Mouse (Mus musculus): ENCODE data around the gene Tmem178.

Gene Tmem178

DNA sequence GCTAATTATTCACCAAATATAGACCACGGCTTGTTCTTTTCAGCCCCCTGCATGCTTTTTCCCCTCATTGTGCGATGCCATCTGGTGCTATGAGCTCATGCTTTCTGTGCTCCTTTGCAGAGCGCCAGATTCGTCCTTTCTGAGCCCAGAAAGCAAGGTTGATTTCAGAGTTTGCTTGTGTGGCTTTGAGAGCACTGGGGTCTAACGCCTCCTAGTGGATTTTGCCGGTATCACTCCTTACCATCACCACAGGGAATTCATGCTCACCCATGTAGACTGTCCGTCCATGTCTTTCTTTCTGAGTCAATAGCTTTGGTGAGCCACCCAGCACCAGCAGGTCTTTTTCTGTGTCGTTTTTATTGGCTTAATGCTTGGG, 38.0 kb downstream of the Tmem178 start:
- no peak for DNase-seq (ENCODE audit: extremely low read depth, insufficient read length, low spot score)

DNA sequence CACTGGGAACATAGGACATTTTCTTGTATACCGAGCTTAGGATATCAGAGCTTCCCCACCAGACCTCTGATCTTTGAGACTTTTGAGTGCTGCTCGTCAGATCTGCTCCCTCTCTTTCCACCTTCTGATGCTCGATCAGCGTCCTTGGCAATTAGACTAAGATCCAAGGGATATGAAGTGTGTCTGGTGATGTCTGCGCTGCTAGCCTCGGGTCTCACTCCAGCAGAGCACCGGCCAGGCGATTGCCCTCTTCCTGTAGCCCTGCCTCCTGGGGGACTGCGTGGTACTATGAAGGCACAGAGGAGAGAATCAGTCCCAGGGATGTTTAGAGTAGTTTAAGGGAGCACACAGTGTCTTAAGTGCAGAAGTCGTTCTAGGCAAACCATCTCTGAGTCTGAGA, 38.5 kb downstream of the Tmem178 start:
- no peak for DNase-seq (ENCODE audit: extremely low read depth, insufficient read length, low spot score)

DNA sequence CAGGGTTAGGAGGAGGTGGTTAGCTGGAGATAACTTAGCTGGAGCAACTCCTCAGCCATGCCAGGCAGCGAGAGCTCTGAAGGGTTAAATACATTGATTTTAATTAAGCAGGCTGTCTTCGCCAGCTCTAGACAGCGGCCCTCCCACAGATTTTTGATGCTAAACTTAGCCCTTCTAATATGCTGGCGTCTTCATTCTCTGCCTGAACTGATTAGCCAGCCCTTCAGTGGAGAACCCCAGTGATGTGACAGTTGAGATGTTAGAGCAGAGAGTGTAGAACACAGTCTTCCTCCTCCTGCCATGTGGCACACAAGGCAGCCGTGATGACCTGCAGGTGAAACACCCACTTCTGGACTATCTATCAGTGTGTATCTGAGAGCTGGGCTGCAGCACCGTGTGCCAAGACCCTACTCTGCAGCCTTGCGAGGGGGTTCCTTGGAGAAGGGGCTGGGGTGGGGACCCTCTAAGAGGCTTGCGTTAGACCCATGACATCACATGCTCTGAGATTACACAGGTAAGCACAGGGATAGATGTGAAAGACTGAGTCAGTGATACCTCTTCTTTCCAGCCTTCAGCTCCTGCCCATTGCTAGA, 47.2 kb downstream of the Tmem178 start:
- DNase-seq (ENCODE audit: extremely low read depth, insufficient read length, low spot score) = no peak

DNA sequence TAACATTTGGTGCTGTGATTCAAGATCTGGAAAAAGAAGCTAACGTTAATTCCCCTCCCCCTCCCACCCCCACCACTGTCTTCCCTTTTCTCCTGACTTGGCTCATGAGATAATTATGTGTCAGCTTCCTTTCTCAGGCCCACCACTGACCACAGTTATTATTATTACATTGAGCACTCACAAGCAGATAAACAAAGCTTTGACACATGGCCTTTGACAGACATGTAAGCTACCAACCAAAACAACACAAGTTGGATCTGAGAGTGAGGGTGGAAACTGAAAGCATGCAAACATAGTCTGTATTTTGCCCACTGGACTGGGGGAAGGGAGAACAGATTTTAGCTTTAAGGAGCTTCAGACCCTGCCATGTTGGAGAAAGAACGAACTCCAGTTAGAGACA, 52.8 kb downstream of the Tmem178 start:
- no peak for DNase-seq (ENCODE audit: extremely low read depth, insufficient read length, low spot score)

DNA sequence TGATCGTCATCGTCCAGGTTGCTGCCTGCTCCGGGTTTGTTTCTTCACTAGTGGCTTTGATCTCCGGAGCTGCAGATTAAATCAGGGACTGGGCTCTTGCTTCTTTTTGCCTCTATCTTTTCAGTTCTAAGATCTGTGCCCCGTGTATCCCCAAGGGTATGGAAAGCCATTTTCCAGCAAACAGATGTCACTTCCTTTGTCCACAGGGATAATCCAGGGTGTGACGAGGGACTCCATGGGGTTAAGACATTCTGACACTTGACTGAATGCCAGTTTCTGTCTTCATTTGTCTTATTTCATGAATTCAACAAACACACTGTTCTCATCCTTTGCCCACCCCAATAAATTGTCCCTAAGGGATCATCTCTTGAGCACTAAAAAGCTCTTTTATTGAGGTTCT, 54.5 kb downstream of the Tmem178 start:
- no peak for DNase-seq (ENCODE audit: extremely low read depth, insufficient read length, low spot score)

DNA sequence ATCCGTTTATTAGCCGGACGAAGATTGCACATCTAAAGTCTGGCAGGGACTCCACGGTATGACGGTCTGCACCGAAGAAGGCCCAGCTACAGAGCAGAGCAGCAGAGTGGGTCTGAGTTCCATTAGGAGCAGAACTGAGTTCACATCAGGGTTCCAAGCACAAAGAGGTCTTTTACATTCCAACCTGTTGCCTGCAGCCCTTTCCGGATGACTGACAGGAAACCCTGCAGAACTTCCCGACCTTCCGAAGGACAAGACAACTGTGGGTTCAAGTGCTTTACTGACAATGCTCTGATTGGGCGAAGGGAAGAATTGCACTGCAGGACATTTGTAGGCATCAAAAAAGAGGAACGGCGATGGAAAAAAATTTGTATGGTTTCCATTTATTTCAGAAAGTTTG, 56.6 kb downstream of the Tmem178 start:
- DNase-seq (ENCODE audit: extremely low read depth, insufficient read length, low spot score) = no peak

DNA sequence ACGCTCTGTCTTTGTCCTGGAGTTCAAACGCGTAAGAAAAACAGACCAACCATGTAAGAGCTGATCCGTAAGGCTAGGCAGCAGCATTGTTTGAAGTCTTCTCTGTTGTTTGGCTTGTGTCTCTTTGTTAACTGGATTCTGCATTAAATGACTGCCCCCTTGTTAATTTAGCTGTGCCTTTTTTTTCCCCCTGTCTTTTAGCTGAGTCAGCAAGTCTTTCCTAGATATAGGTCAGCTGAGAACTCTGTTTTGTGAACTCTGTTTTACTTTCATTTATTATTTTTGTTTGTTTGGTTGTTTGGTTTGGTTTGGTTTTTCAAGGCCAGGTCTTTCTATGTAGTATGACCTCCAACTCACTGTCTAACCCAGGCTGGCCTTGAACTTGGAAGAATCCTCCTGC, 57.2 kb downstream of the Tmem178 start:
- no peak for DNase-seq (ENCODE audit: extremely low read depth, insufficient read length, low spot score)

DNA sequence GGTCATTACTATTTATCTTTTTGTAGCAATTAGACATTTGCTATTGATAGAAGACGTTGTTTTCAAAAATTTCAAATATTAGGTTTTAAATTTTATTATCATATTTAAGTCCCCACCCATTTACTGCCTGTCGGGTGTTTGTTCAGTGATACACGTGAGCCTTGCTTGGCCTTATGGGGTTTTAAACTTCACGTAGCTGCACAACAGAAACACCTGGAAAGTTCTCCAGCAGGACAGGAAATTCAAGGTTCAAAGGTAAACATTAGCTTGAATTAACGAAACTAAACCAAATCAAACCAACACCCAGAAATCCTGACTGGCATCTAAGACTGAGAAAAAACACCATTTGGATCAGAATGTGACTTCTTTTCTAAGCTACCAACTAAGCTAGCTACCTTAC, 57.7 kb downstream of the Tmem178 start:
- DNase-seq (ENCODE audit: extremely low read depth, insufficient read length, low spot score) = no peak

DNA sequence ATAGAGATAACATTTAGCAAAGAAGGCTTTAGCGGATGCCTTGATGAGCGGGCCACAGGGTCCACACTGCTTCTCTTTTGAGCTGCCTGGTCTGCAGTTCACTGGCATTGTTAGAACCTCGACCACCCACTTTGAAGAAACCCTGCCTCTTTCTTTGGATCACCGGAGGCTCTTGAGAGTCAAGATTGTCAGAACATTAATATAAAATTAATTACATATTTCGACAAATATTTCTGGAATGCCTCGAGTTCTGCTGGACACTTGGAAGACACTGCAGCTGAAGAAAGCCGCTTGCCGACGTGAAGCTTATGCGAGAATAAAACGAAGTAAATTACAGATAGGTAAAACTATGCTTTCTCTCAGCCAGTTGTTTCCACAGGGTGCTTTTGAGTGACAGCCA, 60.0 kb downstream of the Tmem178 start:
- DNase-seq (ENCODE audit: extremely low read depth, insufficient read length, low spot score) = no peak

DNA sequence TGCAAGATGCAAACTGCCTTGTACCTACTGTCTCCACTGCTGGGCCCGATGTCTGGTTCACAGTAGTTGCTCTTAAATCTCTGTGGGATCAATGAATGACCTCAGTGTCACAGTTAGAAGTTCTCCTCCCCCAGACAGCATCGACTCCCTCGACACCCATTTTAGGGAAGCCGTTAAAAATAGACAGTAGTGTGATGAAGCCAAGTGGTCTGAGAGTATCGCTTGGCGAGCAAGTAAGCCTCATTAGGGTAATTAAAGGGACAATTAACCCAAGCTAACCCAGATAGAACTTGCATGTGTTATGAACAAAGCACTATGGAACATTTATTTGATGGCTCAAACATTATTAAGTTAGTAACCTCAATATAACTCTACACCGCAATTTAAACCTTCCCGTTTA, 60.9 kb downstream of the Tmem178 start:
- no peak for DNase-seq (ENCODE audit: extremely low read depth, insufficient read length, low spot score)

DNA sequence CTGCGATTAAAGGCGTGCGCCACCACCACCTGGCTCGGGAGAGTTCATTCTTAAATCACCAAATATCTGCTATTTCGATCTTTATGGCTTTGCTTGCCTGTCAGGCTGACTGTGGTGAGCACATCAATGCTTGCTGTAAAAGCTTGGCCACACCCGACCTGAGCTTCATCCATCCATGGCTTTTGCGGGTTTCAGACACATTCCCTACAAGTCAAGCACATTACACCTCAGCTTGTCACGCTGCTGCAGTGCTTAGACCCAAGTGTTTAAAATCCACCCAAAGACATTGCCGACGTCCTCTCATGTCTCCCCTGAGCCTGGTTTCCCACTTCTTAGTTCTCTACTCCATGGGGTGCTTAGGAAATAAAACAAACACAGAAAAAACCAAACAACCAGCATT, 64.7 kb downstream of the Tmem178 start:
- DNase-seq (ENCODE audit: extremely low read depth, insufficient read length, low spot score) = no peak

DNA sequence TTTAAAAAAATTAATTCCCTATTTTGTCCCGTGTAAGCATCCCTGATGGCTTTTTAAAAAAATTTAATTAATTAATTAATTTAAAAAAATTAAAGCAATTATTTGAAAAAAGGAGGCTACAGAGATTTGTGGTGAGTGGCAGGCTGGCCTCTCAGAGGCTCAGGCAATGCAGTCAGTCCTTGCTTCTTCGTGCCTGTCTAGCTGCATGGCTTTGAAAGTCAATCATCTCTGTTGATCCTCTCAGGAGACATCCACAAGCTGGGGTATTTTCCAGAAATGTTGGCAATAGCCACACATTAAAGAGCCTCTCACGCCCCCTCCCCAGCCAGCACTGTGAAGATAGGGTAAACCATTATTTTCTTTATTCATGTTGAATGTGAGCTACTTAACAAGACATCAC, 65.8 kb downstream of the Tmem178 start:
- DNase-seq (ENCODE audit: extremely low read depth, insufficient read length, low spot score) = no peak

DNA sequence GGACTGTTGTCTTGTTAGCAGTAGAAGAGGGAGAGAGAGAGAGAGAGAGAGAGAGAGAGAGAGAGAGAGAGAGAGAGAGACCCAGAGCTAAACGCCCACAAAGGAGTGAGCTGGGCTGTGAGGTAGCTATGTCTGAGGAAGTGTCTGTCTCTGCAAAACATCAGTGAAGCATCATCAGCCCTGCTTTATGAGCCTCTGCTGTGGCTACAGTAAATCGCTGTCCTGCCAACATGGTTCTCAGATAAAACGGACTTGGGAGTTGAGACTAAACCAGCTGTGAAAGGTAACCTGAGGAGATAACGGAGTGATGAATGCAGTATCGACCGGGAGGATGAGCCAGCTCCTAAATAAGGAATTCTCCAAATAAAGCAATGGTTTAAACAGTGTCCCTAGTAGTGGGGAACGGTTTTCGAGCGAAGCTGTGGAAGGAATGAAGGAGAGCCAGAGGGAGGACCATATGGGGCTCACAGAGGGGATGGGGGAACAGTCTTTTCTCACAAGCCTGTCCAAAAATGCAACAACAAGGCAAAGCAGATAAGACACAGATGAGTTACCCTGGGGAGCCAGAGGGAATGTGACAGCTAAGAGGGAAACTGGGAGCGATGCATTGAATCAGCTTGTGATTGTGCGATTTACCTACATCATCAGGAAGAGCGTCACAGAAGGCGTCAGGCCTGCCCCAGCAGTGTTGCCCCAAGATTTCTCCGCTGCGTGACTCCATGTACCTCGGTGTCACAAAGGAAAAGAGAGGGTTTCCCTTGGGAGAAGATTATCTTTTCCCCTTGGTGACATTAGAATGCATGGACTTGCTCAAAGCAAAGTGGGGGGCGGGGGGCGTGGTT, 66.6 kb downstream of the Tmem178 start:
- no peak for DNase-seq (ENCODE audit: extremely low read depth, insufficient read length, low spot score)

DNA sequence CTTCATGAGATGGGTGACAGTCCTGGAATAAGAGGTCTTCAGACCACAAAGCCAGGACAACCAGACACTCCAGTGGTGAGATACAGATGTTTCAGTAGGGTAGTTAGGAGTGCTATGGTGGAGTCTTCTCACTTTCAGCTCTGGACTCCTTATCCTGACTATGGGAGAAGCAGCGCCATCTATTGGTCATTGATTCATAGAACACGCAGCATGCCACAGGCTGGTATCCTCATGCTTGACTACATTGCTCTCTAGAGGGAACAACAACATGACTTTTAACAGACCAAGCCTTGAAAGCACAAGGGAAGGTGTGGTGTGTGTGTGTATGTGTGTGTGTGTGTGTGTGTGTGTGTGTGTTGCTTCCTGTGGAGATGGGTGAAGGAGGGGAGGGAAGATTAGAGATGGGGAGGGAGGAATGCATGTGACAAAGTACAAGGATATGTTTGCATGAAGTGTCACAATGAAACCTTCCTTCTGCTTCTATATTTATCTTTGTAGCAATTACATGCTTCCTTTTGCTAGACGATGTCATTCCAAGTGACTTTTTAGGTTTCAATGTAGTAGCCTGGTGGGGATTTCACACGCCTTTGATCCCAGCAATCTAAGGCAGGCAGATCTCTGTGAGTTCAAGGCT, 71.5 kb downstream of the Tmem178 start:
- DNase-seq (ENCODE audit: extremely low read depth, insufficient read length, low spot score) = no peak

DNA sequence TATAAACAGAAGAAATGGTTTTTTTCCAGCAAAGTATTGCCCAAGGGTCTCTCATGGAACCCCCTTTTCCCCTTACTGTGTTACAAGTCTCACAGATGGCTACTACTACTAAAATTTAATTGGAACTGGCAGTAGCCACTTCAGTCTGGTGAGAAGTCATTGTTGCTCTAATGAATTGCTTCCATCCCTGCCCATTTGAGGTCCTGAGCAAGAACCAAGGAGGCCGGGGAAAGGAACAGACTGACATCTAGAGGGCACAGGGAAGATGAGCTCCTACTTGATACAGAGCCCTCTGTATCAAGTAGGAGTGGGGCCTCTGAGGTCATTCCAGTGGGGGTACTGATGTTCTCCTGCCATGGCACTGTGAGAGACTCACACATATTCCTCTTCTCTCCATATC, 72.7 kb downstream of the Tmem178 start:
- no peak for DNase-seq (ENCODE audit: extremely low read depth, insufficient read length, low spot score)

DNA sequence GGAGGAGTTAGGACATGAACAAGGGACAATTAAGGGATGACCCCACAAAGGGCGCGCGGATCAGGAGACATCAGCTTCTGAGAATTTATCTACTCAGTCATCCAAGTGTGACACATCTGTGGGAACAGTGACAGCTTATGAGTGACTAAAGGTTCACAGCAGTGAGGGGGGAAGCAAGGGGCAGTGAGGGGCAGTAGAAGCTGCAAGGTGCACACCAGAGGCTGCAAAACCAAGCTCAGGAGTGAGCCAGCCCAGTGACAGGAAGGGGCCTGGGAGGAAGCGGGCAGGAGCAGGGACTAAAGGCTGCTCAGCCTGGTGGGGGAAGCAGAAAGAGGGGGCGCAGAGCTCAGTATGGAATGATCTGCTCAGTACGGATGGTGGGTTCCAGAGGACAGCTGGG, 82.9 kb downstream of the Tmem178 start:
- no peak for DNase-seq (ENCODE audit: extremely low read depth, insufficient read length, low spot score)

DNA sequence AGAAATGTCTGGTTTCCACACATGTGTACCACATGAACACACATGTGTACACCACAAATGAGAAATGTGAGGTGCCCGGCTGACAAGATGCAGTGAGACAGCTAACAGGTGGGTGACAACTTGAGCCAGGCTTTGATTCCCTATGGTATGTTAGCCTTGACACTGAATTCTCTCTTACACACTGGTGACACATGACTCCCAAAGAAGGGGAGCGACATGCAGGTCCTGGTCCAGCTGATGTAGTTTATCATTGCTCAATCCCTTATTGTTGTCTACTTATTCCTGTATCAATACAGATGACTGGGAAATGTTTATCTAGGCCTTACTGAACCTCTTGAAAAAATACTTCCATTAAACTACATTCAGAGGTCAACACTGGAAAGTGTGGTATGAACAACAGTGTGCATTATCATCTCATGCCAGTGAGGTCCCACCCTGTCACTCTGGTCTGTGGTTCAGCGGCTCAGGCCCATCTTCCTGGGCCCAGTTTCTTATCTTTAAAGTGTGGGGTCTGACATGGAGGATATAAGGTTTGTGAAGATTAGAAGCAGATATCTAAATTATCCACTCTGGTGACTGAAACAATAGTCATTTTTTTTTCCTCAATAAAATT, 87.5 kb downstream of the Tmem178 start:
- no peak for DNase-seq (ENCODE audit: extremely low read depth, insufficient read length, low spot score)

DNA sequence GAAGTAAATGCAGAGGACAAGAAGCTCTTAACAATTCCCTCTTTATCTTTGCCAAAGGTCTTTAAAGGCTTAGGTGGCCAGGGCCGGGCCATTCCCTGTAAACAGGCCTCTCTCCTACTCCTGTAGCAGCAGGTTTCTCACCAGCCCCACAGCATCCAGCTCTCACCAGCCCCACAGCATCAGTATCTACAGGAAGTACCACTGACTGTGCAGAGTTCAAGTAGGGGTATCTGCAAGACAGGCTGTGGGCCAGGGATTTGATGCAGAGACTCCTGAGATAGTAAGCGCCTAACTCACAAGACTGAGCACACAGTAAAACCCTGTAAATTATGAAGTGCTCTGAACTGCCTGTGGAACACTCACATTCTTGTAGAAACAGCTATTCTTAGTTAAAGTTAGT, 88.5 kb downstream of the Tmem178 start:
- no peak for DNase-seq (ENCODE audit: extremely low read depth, insufficient read length, low spot score)

DNA sequence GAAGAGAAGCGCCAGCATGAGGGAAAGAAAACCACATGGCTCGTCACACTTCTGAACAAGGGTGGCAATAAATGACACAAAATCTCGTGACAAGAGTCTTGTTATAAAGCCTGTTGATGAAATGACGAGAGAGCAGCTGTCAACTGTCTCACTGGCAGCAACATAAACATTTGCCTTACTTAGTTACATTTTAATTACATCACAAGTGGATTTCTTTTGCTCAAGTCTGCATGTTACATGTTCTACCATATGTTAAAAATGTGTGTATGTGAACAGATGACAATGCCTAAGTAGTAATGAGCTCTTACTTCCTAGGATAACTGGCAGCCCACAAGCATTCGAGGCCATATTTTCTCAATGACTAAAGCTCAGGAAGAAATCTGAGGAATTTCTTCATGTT, 90.9 kb downstream of the Tmem178 start:
- DNase-seq (ENCODE audit: extremely low read depth, insufficient read length, low spot score) = no peak

DNA sequence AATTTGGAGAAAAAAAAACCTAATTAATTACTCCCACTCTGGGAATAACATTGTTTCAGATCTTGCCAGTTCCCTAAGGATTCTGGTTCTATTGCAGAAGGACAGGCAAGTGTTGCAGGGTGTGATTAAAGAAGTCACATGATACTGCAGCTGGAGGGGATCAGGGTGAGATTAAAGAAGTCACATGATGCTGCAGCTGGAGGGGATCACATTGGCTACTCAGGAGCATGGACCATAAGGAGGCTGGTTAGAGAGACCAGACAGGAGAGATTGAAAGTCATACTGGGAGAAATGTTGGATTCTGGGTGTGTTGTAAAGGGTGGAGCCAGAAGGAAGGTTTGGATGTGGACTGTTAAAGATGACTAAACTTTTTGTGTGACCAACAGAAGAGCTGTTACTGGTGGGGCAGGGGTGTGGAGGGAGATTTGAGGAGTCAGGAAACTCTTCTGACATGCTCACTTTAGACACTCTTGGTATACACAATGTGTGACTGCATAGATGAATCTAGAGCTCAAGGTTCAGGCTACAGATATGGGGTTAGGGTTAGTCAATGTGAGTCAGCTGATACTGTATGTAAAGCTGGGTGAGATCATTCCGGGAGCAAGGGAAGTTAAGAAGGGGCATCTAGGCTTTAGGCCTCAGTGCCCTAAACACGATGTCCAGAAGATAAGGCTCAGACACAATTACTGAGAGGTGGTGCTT, 94.4 kb downstream of the Tmem178 start:
- DNase-seq (ENCODE audit: extremely low read depth, insufficient read length, low spot score) = no peak

DNA sequence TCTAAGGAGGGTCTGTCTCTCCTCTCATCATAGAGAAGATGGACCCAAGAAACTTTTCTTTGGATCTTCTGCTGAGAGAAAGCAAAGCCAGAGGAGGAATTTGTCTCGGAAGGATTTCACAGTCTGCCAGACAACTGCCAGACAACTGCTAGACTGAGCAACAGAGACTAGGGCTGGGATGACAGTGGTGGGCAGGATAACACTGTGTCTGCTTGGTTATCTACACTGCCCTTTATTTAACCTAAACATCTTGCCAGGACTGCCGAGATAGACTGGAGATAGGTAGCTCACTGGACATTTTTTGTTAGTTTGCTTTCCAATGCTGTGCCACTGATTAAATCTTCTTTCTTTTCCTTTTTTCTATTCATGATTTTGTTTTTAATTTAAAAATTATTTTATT, 97.2 kb downstream of the Tmem178 start:
- DNase-seq (ENCODE audit: extremely low read depth, insufficient read length, low spot score) = no peak
